Mouse (Mus musculus) forebrain, embryonic 15.5 days (tissue): ENCODE data around the gene Stk40. TPM values are rescaled to one million over a fixed set of nuclear protein-coding genes. Genes with fewer than 3 reads are reported as not detected.
"Not testable (repeated sequence)": the region's sequence is repeated elsewhere in the genome, so short reads cannot be mapped to it uniquely, and the experiment has no call there.

Source experiments
- ATAC-seq: fragments of 200-750 bp; cut with Nextera tagmentation; replicated peaks from 2 replicates; pipeline ENCODE4 v1.8.0; 2017; ENCODE audit warnings: mild to moderate bottlenecking, moderate TSS enrichment, moderate library complexity
- H3K27ac ChIP-seq: fragments of 300-500 bp; sonication (generic); replicated peaks from 2 replicates; pipeline ENCODE4 v1.5.1; 2015; ENCODE audit warnings: mild to moderate bottlenecking, inconsistent platforms
- H3K27me3 ChIP-seq: fragments of 300-500 bp; sonication (generic); 2 replicates; pipeline ENCODE4 v1.6.1; 2015; ENCODE audit warnings: inconsistent platforms
- H3K36me3 ChIP-seq: fragments of 300-500 bp; sonication (generic); 2 replicates; pipeline ENCODE4 v1.6.1; 2015; ENCODE audit warnings: mild to moderate bottlenecking, inconsistent platforms
- H3K4me1 ChIP-seq: fragments of 300-500 bp; sonication (generic); 2 replicates; pipeline ENCODE4 v1.6.1; 2015; ENCODE audit warnings: inconsistent platforms
- H3K4me2 ChIP-seq: fragments of 300-500 bp; sonication (generic); replicated peaks from 2 replicates; pipeline ENCODE4 v1.6.1; 2015; ENCODE audit warnings: mild to moderate bottlenecking, inconsistent platforms
- H3K4me3 ChIP-seq: fragments of 300-500 bp; sonication (generic); 2 replicates; pipeline ENCODE4 v1.5.1; 2015; ENCODE audit warnings: mild to moderate bottlenecking, inconsistent platforms
- H3K9ac ChIP-seq: fragments of 300-500 bp; sonication (generic); replicated peaks from 2 replicates; pipeline ENCODE4 v1.6.1; 2015; ENCODE audit warnings: mild to moderate bottlenecking, inconsistent platforms
- H3K9me3 ChIP-seq: fragments of 300-500 bp; sonication (generic); 2 replicates; pipeline ENCODE4 v1.6.1; 2016; ENCODE audit warnings: inconsistent platforms
- WGBS: fragments of 180-500 bp; shearing (Covaris S2); methylation state at CpG from one replicate; pipeline ENCODE4 v1.1.7; 2015; ENCODE audit warnings: mixed read lengths; 5-methylcytosine and 5-hydroxymethylcytosine counted together
- polyA plus RNA-seq: library from polyadenylated mRNA; unstranded; fragments of >200 nt; fragmentation: Nextera tagmentation; extraction: Ambion mirVana; gene quantifications from 2 replicates; pipeline ENCODE4 v1.2.1, GENCODE M21; 2015

Gene Stk40
- polyA plus RNA-seq, 1 experiment from 2014 or later: 35.4 TPM

GRCm38 (mm10) chr4:126163067-126163659, 59.4 kb downstream of the Stk40 start, which contains the start of gene Sh3d21:
Gene Sh3d21 (minus strand): TSS chr4:126163491.
- Histone ChIP-seq H3K9ac (peak within 1 kb of the TSS; percentile 68), H3K36me3 (peaks cover 16% of the 10 kb centered on the region), H3K4me2 (peak within 1 kb of the TSS; percentile 95), H3K9me3 (no peaks in the 10 kb centered on the region), H3K27ac (0 out of 2 replicates have a peak within 1 kb of the TSS, but pooled peaks have one; percentile 9), H3K4me1 (peaks cover 13% of the 10 kb centered on the region), H3K4me3 (peak within 1 kb of the TSS; percentile 55), H3K27me3 (no peaks in the 10 kb centered on the region)
- 9% methylated on average over 22 of the region's 22 CpGs for WGBS
- ATAC-seq: peak; percentile 56

GRCm38 (mm10) chr4:126163685-126164084, 59.9 kb downstream of the Stk40 start:
- Histone ChIP-seq H3K27ac (no peak overlapping the region), H3K27me3 (no peaks in the 10 kb centered on the region), H3K4me1 (peaks cover 13% of the 10 kb centered on the region), H3K9me3 (no peaks in the 10 kb centered on the region), H3K4me3 (no peak overlapping the region), H3K36me3 (peaks cover 16% of the 10 kb centered on the region), H3K9ac (no peak overlapping the region), H3K4me2 (no peak overlapping the region)
- ATAC-seq: no peak
- WGBS: 65% methylated on average over 4 of the region's 4 CpGs

- not testable (repeated sequence) for ATAC-seq, H3K4me2 ChIP-seq, H3K9ac ChIP-seq, H3K27me3 ChIP-seq, H3K27ac ChIP-seq, H3K4me3 ChIP-seq, H3K9me3 ChIP-seq
- peaks cover 29% of the 10 kb centered on the region for H3K36me3 ChIP-seq
- 76% methylated on average over 10 of the region's 10 CpGs for WGBS
- peaks cover 13% of the 10 kb centered on the region for H3K4me1 ChIP-seq
Measured at GRCm38 (mm10) chr4:126165092-126165491, 61.3 kb downstream of the Stk40 start.

- no peak overlapping the region for H3K4me2 ChIP-seq
- 68% methylated on average over 3 of the region's 3 CpGs for WGBS
- peaks cover 37% of the 10 kb centered on the region for H3K36me3 ChIP-seq
- H3K9ac ChIP-seq: no peak overlapping the region
- no peak overlapping the region for H3K4me3 ChIP-seq
- H3K27ac ChIP-seq: no peak overlapping the region
- no peaks in the 10 kb centered on the region for H3K27me3 ChIP-seq
- H3K4me1 ChIP-seq: peaks cover 13% of the 10 kb centered on the region
- no peaks in the 10 kb centered on the region for H3K9me3 ChIP-seq
- ATAC-seq: no peak
Measured at GRCm38 (mm10) chr4:126166084-126166483, 62.3 kb downstream of the Stk40 start.

GRCm38 (mm10) chr4:126168851-126169250, 65.1 kb downstream of the Stk40 start:
- Histone ChIP-seq H3K27ac (no peak overlapping the region), H3K4me3 (no peak overlapping the region), H3K9me3 (no peaks in the 10 kb centered on the region), H3K4me1 (no peaks in the 10 kb centered on the region), H3K9ac (no peak overlapping the region), H3K27me3 (no peaks in the 10 kb centered on the region), H3K4me2 (no peak overlapping the region), H3K36me3 (peaks cover 63% of the 10 kb centered on the region)
- ATAC-seq: no peak
- WGBS: 94% methylated on average over 6 of the region's 6 CpGs

GRCm38 (mm10) chr4:126170737-126171136, 67.0 kb downstream of the Stk40 start:
- not testable (repeated sequence) for ATAC-seq, H3K9ac ChIP-seq, H3K9me3 ChIP-seq, H3K4me3 ChIP-seq, H3K4me2 ChIP-seq, H3K4me1 ChIP-seq, H3K27me3 ChIP-seq, H3K27ac ChIP-seq
- 98% methylated on average over 5 of the region's 5 CpGs for WGBS
- peaks cover 80% of the 10 kb centered on the region for H3K36me3 ChIP-seq

GRCm38 (mm10) chr4:126173800-126174199, 70.0 kb downstream of the Stk40 start:
- Histone ChIP-seq H3K4me3 (no peak overlapping the region), H3K27ac (no peak overlapping the region), H3K9me3 (no peaks in the 10 kb centered on the region), H3K4me2 (no peak overlapping the region), H3K36me3 (peaks cover 84% of the 10 kb centered on the region), H3K27me3 (no peaks in the 10 kb centered on the region), H3K9ac (no peak overlapping the region), H3K4me1 (no peaks in the 10 kb centered on the region)
- ATAC-seq: no peak
- WGBS: 91% methylated on average over 5 of the region's 5 CpGs

DNA sequence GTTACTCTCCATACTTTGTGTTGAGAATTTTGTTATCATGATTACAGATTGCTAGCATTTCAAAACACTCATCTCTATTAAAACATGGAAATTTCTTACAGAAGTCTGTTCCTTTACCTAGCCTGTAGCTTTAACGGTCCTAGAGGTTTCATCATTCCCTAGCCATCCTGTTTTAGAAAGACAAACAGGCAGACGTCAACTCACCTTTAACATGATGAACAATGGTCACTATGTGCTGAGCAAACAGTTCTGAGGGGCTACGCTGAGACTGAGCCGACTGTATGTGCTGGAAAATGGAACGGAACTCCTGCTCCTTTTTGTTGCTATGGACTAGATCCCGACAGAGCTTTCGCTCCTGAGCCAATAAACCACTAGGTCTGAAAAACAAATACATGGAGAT, 72.2 kb downstream of the Stk40 start:
- WGBS: 95% methylated on average over 7 of the region's 7 CpGs
- H3K9me3 ChIP-seq, H3K4me1 ChIP-seq, H3K9ac ChIP-seq, H3K27me3 ChIP-seq, H3K4me2 ChIP-seq, H3K4me3 ChIP-seq, H3K27ac ChIP-seq, ATAC-seq: not testable (repeated sequence)
- peaks cover 77% of the 10 kb centered on the region for H3K36me3 ChIP-seq

- H3K4me3 ChIP-seq: no peak overlapping the region
- no peaks in the 10 kb centered on the region for H3K27me3 ChIP-seq
- H3K36me3 ChIP-seq: peaks cover 45% of the 10 kb centered on the region
- no peak for ATAC-seq
- no peaks in the 10 kb centered on the region for H3K4me1 ChIP-seq
- H3K27ac ChIP-seq: no peak overlapping the region
- no peak overlapping the region for H3K9ac ChIP-seq
- 55% methylated on average over 7 of the region's 7 CpGs for WGBS
- H3K4me2 ChIP-seq: no peak overlapping the region
- H3K9me3 ChIP-seq: no peaks in the 10 kb centered on the region
Measured at GRCm38 (mm10) chr4:126181170-126181957, 77.6 kb downstream of the Stk40 start.

DNA sequence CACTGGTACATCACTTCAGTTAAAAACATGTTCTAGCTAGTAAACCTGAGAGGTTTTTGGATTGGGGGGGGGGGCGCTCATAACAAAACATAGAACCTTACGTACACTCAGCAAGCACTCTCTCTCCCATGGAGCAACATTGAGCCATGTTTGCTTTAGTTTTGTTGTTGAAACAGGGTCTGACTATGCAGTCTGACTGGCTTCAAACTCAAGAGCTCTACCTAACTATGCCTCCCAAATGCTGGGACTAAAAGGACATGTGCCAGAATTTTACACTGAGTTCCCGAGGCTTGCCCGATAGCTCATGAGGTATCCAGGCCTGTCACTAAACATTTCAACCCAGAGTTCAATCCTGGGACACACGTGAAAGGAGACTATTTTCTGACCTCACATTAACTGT, 79.3 kb downstream of the Stk40 start:
- no peak for ATAC-seq
- Histone ChIP-seq H3K36me3 (peaks cover 32% of the 10 kb centered on the region), H3K4me1 (no peaks in the 10 kb centered on the region), H3K27ac (no peak overlapping the region), H3K4me3 (no peak overlapping the region), H3K27me3 (no peaks in the 10 kb centered on the region), H3K4me2 (no peak overlapping the region), H3K9me3 (no peaks in the 10 kb centered on the region), H3K9ac (no peak overlapping the region)
- 93% methylated on average over 5 of the region's 5 CpGs for WGBS

DNA sequence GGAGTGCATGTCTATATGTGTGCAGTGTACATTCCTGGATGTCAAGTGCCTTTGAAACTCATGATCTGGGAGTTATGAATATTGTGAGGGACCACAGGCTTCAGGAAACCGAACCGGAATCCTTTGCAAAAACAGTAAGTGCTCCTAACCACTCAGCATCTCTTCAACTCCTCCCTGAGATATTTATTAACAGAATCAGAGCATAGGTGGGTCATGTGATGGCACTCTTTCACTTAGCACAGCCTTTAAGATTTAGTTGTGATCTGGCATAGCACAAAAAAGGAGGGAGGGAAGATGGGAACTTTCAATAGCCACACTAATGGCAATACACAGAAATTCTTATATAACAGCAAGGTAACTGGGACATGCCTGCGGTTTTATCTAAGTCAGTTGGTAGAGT, 83.3 kb downstream of the Stk40 start:
- WGBS: 93% methylated on average over 3 of the region's 3 CpGs
- H3K9me3 ChIP-seq: no peaks in the 10 kb centered on the region
- H3K4me3 ChIP-seq: no peak overlapping the region
- H3K27me3 ChIP-seq: no peaks in the 10 kb centered on the region
- no peak overlapping the region for H3K4me2 ChIP-seq
- H3K9ac ChIP-seq: no peak overlapping the region
- ATAC-seq: no peak
- H3K4me1 ChIP-seq: no peaks in the 10 kb centered on the region
- H3K36me3 ChIP-seq: peaks cover 28% of the 10 kb centered on the region
- H3K27ac ChIP-seq: no peak overlapping the region
